Mouse (Mus musculus): ENCODE measurements around the gene Rusc2.

The Rusc2 gene

GRCm38 (mm10) chr4:43415221-43416070 lies 33.7 kb downstream of the Rusc2 start:
- no peak for DNase-seq (ENCODE audit: low spot score)

- no peak for DNase-seq (ENCODE audit: low spot score)
These were observed 34.3 kb downstream of the Rusc2 start for GRCm38 (mm10) chr4:43416071-43416490.

GRCm38 (mm10) chr4:43417269-43418062 lies 35.7 kb downstream of the Rusc2 start:
- DNase-seq (ENCODE audit: low spot score): no peak

- DNase-seq (ENCODE audit: low spot score): no peak
These were observed 36.7 kb downstream of the Rusc2 start for GRCm38 (mm10) chr4:43418450-43418849.

- DNase-seq (ENCODE audit: low spot score): no peak
These were observed 37.3 kb downstream of the Rusc2 start for GRCm38 (mm10) chr4:43418973-43419656.

GRCm38 (mm10) chr4:43419801-43420281 lies 38.1 kb downstream of the Rusc2 start:
- DNase-seq (ENCODE audit: low spot score): no peak

GRCm38 (mm10) chr4:43420305-43420704 lies 38.5 kb downstream of the Rusc2 start:
- peak; percentile 75 for DNase-seq (ENCODE audit: low spot score)

- no peak for DNase-seq (ENCODE audit: low spot score)
These were observed 40.0 kb downstream of the Rusc2 start for GRCm38 (mm10) chr4:43421632-43422240.

- no peak for DNase-seq (ENCODE audit: low spot score)
These were observed 41.6 kb downstream of the Rusc2 start for GRCm38 (mm10) chr4:43423267-43423934.

- DNase-seq (ENCODE audit: low spot score): no peak
These were observed 42.3 kb downstream of the Rusc2 start for GRCm38 (mm10) chr4:43424072-43424471.

- DNase-seq (ENCODE audit: low spot score): no peak
These were observed 43.4 kb downstream of the Rusc2 start for GRCm38 (mm10) chr4:43425197-43425596.

- no peak for DNase-seq (ENCODE audit: low spot score)
These were observed 44.0 kb downstream of the Rusc2 start for GRCm38 (mm10) chr4:43425648-43426380.

GRCm38 (mm10) chr4:43426487-43426886 lies 44.7 kb downstream of the Rusc2 start:
- DNase-seq (ENCODE audit: low spot score): no peak

GRCm38 (mm10) chr4:43427501-43428179 lies 45.9 kb downstream of the Rusc2 start:
- DNase-seq (ENCODE audit: low spot score): no peak

GRCm38 (mm10) chr4:43428180-43428861 lies 46.5 kb downstream of the Rusc2 start:
- DNase-seq (ENCODE audit: low spot score): no peak

- DNase-seq (ENCODE audit: low spot score): no peak
These were observed 47.2 kb downstream of the Rusc2 start, which contains the start of gene Fam166b for GRCm38 (mm10) chr4:43428946-43429345. Gene Fam166b, minus strand, starts transcription at chr4:43429134.

GRCm38 (mm10) chr4:43431690-43432089 lies 49.9 kb downstream of the Rusc2 start:
- peak; percentile 84 for DNase-seq (ENCODE audit: low spot score)

GRCm38 (mm10) chr4:43432832-43433231 lies 51.1 kb downstream of the Rusc2 start:
- DNase-seq (ENCODE audit: low spot score): no peak

GRCm38 (mm10) chr4:43441639-43442038 lies 59.9 kb downstream of the Rusc2 start, which contains the start of gene Tesk1:
Gene Tesk1, plus strand, starts transcription at chr4:43441939.
- no peak for DNase-seq (ENCODE audit: low spot score)

Measured in urinary bladder, postnatal 25 days (tissue).